Mouse (Mus musculus) c-Kit-negative CD71-positive TER-119-positive erythroid progenitor cells, embryonic 14.5 days (primary cell): ENCODE measurements around the gene 1700017N19Rik.
"Not testable (repeated sequence)": the region's sequence is repeated elsewhere in the genome, so short reads cannot be mapped to it uniquely, and the experiment has no call there.

Experiments used
- DNase-seq: peaks from one replicate; pipeline ENCODE4 v3.0.0-alpha.2; 2013; ENCODE audit warnings: low read depth, low spot score

The 1700017N19Rik gene

DNA sequence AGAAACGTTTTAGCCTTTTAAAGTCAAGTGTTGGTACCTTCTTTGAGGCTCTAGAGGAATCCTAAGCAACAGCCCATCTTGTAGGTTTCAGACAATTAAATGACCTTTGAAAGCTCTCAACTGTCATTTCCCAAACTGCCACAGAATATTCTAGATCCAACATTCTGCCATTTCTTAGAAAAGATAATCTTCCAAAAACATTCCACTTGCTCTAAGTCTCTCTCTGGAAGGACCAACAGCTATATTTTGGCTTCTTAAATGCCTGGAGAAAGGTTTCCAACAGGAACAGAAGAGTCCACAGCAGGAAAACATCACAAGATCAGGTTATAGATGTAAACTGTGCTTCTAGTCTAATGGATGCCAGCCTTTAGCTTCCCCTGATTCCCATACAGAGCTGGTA lies at the start of gene 1700017N19Rik, which contains the start of gene 4930430F08Rik:
1700017N19Rik (plus strand) TSS at position 162 of the 400 bp plus-strand sequence.
4930430F08Rik (minus strand) TSS at position 101 of the 400 bp plus-strand sequence.
- no peak for DNase-seq

DNA sequence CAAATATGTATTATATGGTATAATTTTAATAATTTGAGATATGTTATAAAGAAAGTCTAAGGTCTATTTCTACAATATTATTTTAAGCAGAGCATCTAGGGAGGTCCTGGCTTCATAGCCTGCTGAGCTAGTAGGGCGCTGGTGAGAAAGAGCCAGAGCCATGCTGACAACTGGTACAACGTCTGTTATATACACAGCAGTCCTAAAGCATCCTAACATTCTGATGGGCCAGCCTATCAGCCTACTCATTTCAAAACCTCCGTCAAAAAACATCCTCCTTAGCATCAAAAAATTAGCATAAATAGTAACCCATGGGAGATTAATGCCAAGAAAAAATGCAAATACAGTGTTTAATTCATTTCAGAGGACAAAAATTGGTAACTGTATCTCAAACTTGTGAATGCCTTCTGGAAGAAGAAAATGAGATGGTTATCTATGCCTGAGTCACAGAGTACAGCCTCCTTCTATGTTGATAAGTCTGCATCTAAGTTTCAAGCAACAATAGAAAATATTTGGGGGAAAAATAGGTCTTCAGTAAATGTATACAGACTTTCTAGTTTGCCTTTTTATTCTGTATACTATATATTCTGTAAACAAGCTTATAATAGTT lies 33.6 kb upstream of the 1700017N19Rik start:
- no peak for DNase-seq

DNA sequence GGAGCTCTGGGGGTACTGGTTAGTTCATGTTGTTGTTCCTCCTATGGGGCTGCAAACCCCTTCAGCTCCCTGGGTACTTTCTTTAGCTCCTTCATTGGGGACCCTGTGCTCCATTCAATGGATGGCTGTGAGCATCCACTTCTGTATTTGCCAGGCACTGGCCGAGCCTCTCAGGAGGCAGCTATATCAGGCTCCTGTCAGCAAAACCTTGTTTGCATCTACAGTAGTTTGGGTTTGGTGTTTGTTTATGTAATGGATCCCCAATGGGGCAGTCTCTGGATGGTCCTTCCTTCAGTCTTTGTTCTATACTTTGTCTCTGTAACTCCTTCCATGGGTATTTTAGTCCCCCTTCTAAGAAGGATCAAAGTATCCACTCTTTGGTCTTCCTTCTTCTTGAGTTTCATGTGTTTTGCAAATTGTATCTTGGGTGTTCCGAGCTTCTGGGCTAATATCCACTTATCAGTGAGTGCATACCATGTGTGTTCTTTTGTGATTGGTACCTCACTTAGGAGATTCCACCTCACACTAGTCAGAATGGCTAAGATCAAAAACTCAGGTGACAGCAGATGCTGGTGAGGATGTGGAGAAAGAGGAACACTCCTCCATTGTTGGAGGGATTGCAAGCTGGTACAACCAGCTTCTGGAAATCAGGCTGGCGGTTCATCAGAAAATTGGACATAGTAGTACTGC lies 29.9 kb upstream of the 1700017N19Rik start:
- not testable (repeated sequence) for DNase-seq

DNA sequence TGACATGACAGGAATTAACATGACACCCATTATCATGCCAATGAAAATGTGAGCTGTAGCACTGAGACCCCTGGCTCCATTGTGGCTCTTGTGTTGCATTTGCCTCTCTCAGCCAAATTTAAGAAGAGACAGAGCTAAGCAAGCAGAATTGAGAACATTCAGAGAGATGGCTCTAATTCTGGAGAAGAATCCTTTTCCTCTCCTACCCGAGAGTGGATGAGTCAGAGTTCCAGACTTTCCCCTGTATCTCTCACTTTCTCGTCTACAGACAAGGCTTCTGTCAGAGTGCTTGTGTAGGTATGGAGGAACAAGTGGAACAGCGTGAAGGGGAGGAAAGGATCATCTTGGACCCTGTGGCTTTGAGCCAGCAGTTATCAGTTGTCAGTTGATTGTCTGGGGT lies 26.2 kb upstream of the 1700017N19Rik start:
- DNase-seq = no peak

DNA sequence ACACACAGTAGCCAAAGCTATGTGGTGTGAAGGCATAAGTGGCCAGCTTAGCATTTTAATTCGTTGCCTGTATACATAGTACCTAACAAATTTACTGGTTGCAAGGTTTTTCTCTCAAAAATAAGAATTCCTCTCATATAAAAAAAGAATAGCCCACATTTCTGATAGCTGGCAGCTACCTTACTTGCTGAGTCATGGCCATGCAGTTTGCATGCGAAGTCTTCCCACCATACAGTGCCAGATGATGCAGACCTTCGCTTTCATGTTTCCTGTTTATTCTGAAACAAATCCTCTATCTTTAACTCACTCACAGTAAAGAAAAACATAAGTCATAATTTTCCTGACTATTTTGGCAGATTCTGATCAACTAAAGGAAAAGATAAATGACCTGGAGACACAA lies 18.6 kb upstream of the 1700017N19Rik start:
- DNase-seq = peak; percentile 63

DNA sequence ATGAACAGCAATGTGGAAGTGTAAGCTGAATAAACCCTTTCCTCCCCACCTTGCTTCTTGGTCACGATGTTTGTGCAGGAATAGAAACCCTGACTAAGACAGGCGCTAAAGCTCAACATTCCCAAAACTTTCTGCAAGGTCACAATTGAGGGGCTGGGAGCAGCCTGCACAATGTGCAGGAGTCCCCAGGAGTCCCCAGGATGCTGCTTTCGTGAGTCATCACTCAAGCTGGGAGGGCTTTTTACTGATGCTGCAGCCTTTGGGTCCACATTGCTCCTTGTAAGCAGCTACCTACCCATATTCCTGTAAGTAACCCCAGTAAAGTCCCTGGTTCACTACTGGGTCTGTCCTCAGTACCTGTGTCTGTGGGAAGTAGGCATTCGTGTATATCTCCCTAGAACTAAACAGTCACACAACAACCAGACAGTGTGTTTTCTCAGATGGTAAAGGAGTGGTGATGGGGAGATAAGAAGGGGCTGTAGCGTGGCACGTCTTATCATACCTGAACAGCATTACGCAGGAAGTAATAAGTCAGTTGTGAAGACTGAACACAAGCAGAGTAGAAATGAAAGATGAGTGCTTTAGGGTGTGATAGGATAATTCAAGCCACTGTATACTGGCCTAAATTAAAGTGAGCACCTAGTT lies 15.7 kb upstream of the 1700017N19Rik start:
- peak; percentile 49 for DNase-seq

DNA sequence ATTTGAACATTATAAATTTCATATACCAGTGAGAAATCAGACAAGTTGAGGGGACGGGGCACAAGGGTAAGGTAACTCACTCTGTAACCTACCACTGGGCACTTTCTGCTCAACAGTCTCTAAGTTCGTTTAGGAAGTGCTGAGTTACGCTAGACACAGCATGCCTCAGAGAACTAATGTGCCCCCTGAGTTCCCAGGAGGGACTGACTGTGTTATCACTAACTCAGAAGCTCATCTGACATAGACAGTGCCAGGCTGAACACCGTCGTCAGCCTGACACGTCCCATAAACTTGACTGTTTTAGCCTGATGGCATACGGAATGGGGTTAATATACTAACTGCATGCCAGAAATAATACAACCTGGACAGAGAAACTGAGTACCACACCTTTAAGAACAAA lies 15.0 kb upstream of the 1700017N19Rik start:
- DNase-seq = no peak

DNA sequence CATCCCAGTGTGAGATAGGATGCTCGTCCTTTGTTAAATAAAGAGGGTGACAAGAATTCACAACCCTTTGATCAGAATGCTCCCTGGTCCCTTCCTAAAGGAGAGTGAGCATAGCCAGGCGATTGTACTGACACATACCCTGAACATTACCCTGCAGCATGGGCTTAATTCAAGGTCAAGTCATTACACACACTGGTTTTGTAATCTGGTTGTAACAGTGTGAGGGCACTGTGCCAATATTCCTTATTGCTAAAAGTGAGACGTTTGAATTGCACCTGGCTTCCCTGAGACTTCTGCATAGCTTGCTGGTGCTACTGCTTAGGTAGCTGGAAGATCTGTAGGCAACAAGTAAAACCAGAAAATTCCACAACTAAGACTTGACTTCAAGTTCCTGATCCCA lies 6.1 kb upstream of the 1700017N19Rik start:
- no peak for DNase-seq

DNA sequence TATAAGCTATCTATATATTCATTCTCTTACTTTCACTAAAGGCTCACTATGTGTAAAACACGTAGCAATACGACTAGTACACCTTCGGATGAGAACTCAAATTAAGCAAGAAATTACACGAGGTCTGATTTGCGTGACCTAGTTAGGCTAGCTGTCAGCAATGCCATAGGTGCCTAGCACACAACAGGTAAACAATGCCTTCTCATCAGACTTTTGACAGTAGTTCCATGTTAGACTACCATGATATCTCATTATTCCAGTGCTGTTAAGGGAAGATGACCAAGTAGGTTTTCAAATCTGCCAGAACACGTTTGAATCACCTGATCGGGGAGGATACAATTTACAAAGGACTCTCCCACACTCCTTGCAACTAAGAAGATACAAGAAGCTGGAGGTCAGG lies 1.8 kb upstream of the 1700017N19Rik start:
- no peak for DNase-seq

DNA sequence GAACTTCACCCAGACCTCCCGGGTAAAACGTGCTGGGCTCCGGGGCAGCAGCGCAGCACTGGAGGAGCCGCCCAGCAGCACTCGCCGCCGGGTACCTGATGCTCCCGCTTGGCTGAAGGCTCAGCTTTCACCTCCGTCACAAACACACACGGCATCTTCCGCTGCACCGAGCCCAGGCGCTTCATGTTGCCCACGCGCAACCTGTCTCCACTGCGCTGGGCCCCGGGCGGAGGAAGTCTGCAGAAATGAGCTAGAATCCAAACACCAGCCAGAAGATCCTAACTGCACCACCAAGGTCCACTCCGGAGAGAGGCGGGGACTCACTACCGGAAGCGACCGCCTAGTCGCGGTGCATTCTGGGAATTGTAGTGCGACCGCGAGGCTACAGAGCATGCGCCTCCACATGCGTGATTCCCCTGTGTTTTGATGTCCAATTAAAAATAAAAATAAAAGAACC lies 1.3 kb upstream of the 1700017N19Rik start:
- DNase-seq = peak; percentile 88

DNA sequence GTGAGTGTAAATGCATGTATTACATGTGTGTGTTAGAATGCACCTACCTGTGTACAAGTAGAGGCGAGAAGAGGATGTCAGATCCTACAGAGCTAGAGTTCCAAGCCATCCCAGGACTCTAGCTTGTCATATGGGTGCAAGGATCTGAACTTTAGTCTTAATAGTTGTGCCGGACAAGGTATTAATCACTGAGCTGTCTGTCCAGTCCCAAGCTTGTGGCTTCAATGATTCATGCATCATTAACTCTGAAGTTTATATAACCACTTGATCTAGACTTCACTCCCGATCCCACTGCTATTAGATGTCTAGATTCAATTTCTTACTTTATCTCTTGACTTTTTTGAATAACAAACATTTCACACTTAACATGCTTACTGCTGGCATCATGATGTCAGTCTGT lies 8.1 kb downstream of the 1700017N19Rik start:
- DNase-seq = no peak

DNA sequence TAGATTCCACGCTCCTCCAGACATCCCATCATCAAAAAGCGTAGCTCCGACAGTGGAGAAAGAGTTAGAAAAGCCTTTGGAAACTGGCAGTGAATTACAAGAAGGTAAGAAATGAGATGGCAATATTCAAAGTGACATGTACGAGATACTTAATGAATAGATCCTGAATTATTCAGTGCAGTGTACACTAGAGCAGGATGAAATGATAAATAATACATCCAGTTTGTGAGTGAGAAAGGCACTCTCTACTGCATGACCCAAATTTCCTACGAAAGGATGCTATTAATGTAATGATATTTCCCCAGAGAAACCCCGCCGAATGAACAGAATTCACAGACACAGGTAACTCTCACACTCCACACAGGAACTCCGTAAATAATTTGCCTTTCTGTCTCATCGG lies 13.2 kb downstream of the 1700017N19Rik start:
- DNase-seq = no peak

DNA sequence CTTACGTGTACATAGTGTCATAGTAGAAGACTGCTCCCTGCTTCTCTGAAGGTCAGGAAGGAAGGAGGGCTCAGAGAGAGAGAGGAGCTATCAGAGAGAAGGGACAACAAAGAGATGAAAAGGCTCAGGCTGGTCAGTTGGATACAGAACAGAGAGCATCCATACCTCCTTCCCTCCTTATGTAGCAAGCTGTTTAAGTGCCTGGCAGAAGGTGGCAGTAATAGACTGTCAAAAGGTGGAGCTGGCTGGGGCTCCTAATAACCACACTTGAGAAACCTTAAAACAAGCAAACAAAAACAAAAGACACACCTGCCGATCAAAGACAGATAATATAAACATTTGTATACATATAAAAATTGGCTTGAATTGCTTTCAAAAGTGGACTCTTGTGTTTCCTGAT lies 14.0 kb downstream of the 1700017N19Rik start:
- no peak for DNase-seq

DNA sequence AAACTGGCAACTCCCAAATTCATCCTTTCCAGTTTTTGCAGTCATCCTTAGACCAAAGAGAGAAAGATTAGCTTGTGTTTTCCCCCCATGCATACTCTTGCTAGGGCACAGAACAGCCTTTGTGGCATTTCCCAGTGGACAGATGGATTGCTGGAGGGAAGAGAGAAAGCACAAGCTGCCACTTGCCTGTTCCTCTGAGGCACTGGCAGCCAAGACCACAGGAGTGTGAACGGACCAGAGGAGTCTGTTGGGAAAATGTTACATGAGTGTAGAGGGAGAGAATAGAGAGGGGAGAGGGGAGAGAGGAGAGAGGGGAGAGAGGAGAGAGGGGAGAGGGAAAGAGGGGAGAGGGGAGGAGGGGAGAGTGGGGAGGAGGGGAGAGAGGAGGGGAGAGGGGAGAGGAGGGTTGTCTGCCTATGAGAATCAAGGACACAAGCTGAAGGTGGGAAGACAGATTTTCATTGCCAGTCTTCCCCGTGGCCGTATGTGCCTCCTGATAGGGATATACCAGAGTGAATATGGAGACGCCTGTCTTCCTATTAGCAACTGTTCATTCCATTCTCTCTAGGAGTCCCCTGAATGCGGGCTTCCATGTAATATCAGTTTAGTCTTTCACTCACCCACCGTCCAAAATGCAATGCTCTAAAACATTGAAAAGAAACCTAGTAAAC lies 27.1 kb downstream of the 1700017N19Rik start:
- DNase-seq = no peak

DNA sequence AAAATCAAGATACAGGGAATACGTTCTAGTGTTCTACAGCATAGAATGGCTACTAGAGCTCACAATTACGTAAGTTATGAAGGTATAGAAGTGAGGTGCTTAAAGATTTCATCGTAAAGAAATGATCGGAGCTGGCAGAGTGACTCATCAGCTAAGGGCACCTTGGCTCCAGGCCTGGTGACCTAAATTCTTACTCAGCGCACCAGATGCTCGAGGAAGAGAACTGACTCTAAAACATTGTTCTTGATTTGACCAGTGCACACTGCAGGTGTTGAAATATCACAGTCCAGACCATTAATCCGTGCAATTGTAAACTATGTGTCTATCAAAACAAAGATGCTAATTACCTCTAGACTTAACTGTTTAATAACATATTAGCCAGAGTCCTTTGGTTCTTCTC lies 29.2 kb downstream of the 1700017N19Rik start:
- no peak for DNase-seq

DNA sequence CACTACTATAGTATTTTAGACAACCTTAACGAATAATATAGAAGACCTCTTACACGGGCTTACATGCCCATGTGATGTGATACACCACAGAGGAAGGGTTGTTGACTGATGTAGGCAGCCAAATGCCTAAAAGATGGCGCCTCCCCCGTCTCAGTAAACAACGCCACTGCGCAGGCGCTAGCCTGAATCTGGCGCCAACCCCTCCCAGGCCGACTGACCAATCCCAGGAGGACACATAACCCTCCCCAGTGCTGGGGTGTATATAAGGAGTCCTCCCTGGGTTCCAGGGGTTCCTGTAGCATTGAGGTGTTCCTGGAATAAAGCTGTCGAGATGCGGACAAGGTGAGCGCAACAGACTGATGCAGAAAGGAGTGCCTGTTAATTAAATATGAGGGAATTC lies 29.8 kb downstream of the 1700017N19Rik start:
- DNase-seq = no peak

DNA sequence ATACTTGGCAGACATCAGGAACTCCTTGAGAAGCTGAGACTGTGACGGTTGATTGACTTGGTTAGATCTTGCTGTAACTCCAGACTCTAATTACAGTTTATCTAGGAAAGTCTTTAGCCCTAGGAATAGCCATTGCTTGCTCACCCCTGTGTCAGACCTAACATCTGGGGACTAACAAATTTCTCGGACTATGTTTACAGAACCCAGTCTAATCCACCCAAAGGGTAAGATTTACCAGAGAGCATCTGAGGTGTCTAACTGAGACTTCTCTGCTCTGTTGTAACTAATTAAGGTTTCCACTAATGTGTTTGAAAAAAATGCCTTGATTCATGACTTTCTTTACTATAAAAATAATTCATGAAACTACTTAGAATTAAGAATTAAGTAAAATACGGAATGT lies 32.2 kb downstream of the 1700017N19Rik start:
- no peak for DNase-seq

DNA sequence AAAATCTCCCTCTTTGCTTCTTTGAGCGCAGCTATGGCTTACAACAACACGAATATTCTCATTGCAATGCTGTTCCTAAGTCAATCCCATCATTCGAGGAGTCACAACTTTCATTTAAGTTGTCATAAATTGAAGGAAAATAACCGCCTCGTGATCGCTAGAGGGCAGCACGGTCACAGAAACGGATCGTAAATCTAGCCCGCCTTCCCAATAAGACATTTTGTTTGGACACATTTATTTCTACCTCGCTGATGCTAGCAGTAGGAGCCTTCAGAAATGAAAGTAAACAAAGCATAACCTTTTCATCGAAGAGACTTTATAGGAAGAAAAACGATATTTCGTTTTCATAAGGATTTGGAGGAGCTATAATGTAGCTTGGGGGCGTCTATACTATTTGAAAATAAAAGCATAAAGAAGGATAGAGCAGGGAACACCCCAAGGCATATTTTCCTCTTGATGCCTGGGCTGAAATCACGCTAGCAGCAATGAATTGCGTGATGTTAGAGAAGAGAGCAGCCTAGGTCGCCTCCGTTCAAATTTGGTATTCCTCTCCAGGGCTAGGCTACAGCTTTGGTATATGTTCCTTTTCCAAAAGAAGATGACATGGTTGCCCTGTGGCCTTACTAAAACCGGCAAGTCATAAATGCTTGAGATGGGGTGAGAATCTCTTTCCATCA lies 39.6 kb downstream of the 1700017N19Rik start:
- peak; percentile 8 for DNase-seq

DNA sequence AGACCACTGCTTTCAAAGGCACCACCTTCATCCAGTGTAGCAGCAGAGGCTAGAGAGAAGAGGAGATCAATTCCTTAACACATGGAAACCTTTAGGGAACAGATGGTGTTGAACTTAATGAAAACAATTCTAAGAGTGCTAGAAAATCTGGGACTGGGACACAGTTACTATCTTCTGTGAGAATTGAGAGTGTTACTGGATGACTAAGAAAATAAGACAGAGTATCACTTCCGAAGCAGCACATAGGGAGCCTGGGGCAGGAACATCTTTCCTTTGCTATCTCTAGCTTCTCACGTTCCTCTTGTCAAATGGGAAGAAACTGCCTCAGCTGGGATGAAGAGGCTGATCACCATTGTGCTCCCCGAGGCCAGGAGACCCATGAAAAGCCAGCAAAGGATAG lies 52.6 kb downstream of the 1700017N19Rik start:
- no peak for DNase-seq

DNA sequence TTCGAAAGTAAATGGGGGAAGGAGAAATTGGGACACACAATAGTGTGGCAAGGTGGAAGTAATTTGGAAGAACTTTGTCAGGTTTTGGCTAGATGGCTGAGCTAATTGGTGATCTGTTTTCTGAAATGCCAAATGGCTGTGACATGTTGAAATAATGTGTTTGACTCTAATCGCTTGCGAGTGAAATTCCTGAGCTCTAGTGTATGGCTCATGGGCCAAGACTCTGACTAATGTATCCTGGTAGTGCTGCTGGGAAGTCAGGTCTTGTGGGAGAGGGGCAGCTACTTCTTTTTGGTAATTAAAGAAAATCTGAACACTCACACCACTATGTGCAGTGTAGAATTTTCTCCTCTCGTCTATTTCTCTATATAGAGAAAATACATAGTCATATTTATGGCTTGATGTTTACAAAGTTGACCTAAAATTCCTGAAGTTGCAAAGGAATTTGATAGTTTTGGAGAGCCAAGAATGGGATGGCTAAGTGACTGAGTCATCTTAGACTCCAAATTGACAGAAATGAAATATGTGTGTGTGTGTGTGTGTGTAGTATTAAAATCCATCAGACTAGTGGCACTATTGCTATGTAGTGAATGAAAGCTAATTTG lies 55.1 kb downstream of the 1700017N19Rik start:
- DNase-seq = no peak

DNA sequence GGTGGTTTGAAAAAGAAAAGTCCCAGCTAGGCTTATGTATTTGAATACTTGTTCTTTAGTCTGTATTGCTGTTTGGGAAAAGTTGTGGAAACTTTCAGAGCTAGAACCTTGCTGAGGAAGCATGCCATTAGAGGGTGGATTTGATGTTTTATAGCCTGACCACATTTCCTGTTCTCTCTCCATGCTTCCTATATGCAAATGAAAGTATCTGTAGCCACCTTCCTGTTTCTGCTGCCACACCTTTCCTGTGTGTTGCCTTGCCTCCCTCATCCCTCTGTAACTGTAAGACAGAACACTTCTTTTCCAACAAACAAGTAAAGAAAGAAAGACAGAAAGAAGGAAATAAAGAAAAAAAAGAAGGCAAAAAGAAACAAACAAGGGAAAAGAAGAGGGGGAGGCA lies 63.9 kb downstream of the 1700017N19Rik start:
- DNase-seq = no peak
